Mouse (Mus musculus) WW6 (cell line): ENCODE data around the gene Lhpp.

Source experiments
- DNase-seq: peaks from one replicate; pipeline ENCODE4 v3.0.0-alpha.2; 2013; ENCODE audit warnings: low read depth, low spot score

The Lhpp gene

DNA sequence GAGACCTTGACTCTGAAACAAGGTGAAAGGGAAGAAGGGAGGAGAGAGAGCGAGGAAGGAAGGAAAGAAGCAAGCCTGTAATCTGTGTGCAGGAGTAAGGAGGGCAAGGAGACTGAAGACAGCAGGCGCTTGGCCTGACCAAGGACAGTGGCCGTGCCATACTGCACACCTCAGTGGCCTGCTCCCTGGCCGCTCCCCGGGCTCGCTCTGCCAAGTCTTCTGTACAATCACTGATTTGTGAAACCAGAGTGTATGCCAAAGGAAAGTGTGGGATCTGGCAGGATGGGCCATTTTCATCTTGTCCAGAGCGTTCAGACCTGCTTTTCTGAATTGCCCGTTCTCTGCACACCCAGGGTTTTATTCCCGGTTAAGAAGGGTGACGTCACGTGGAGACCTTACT is 70.9 kb downstream of the Lhpp start:
- DNase-seq, result no peak

DNA sequence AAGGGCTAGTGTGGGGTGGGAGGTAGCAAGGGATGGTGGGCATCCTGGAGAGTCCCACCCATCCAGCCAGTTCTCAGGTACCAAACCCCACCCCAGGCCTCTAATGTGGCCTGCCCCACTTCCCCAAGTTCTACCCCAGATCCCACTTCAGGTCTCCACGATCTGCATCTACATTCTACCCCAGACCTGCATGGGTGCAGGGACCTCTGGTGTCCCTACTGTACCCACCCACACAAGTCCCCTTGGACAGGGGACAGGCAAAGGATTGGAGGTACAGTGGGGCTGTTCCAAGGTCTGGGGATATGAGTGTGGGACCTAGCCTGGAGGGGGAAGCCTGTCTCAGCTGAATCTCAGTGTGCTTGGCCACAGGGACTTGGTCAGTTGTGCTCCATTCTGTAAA is 71.4 kb downstream of the Lhpp start:
- no peak for DNase-seq

GRCm38 (mm10) chr7:132682336-132682735 is 71.9 kb downstream of the Lhpp start:
- DNase-seq, result no peak

DNA sequence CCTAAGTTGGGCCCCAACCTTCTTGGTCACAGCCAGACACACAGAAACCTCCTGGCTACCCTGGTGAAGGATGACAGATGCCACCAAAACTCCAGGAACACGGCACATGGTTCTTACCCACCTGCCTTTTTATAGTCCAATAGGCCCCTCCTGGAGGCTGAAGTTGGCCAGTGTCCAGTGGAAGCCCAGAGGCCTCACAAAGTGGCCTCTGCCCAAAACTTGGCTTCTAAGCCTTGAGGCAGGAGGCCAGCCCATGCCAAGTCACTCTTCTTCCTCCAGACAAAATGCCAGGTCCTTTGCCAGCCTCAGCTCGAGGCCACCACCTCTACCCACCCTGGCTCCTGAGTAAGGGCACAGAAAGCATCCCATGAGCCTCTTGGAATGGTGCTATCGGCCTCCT is 72.5 kb downstream of the Lhpp start:
- DNase-seq, result no peak

DNA sequence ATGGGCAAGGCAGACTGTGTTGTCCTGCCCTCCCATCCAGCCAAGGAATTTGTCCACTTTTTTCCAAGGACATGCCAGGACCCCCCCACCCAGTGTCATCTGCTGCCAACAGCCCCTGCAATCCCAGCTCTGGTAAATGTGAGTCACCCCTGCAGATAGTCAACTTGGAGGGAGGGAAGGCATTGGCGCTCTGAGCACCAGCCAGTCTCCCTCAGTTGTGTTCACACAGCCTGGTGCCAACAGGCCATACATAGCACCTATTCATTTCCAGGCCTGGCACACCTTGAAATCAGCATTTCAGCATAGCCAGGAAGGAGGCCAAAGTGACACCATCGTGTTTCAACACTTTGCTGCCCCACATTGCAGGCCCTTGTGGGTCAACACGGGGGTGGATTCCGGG is 73.5 kb downstream of the Lhpp start:
- DNase-seq, result no peak

DNA sequence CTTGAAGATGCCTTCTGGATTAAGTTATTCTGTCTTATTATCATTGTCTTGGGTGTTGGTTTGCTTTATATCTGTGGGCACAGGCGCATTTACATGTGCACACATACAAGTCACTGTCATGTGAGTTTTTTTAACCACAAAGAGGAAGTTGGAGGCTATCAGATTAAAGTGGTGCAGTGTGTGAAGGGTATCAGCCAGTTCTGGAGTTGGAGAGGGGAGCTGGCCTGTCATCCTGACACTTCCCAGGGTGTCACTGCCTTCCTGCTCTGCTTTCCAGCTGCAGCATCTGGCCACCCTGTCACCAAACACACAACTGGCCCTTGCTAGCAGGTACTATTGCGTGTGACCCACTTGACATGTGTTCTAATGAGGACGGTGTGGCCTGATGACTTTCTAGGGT is 76.1 kb downstream of the Lhpp start:
- DNase-seq, result no peak

GRCm38 (mm10) chr7:132687897-132688296 is 77.5 kb downstream of the Lhpp start:
- no peak for DNase-seq

DNA sequence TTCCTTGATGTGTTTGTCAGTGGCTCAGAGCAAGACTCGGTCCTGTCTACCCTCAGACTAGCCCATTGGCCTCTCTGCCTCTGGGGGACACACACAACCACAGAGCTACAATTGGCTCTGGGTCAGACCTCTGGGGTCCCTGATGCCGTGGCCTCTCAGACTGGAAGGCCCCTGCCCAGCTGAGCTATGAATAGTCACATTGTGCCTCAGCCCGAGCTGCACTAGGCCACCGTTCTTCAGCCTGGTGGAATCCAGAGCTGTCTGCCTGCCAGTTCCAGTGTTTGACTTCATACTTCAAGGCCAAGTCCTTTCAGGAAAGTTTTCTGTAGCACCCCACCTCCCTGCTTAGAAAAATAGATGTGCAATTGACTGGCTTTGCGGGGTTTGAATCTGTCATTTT is 78.3 kb downstream of the Lhpp start:
- no peak for DNase-seq

DNA sequence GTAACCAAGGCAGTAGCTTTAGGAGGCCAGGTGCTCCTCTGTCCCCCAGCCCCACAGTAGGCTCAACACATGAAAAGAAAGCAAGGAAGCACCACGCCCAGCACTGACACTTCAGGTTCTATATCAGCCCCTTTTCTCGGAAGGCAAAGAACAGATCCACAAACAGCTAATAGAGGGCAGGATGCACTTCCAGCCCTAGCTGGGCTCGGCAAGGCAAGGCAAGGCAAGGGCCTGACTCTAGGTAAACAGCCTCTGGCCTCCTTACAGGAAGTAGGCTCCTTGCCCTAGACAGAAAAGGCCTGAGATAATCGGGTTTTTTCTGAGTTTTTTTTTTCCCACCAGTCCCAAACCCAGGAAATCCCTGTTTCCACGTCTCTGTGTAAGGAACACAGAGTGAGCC is 79.3 kb downstream of the Lhpp start:
- DNase-seq, result no peak

DNA sequence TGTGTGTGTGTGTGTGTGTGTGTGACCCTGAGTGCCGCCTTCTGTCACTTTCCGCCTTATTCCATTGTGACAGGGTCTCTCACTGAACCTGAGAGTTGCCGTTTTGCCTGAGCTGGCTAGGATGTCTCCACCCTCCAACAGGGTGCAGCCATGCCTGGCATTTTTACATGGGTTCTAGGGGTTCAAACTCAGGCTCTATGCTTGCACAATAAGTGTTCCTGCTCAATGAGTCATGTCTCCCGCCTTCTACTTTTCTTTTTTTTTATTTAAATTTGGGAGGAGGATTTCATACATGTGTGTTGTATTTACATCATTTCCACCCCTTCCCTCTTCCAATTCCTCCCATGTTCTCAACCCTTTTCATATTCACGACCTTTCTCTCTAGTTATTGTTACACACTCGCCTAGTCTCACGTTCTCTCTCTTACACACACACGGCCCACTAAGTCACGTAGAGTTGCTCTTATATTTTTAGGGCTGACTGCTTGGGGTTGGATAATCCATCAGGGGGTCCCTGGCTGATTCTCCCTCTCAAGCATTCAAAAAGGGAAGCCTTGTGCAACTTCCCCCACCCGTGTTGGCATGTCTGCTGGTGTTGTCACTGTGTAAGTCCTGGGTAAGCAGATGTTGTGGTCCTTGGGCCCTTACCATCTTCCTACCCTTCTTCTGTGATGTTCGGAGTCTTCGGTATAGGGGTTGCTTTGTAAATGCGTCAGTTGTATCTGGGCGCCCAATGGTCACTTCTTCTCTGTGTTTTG is 80.5 kb downstream of the Lhpp start:
- no peak for DNase-seq

DNA sequence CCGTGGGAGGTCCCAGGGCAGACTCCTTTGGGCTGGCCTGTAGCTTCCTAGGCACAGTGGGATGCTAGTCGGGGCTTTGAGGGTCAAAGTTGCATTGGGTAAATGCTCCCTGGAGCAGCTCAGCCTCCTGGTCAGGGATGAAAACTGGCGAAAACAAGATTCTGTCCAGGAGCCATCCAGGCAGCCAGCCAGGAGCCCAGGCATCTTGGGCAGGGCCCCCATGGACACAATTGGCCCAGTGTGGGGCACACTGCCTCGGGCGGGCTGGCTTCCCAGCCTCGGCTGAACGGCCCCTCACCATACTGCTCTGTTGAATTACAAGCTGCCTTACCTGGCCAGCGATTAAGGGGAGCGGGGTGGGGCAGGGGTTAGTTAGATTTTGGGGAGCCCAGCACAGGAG is 82.3 kb downstream of the Lhpp start:
- no peak for DNase-seq

- no peak for DNase-seq
Measured at GRCm38 (mm10) chr7:132693561-132693960, 83.1 kb downstream of the Lhpp start.

GRCm38 (mm10) chr7:132697258-132697796 is 86.9 kb downstream of the Lhpp start:
- no peak for DNase-seq

DNA sequence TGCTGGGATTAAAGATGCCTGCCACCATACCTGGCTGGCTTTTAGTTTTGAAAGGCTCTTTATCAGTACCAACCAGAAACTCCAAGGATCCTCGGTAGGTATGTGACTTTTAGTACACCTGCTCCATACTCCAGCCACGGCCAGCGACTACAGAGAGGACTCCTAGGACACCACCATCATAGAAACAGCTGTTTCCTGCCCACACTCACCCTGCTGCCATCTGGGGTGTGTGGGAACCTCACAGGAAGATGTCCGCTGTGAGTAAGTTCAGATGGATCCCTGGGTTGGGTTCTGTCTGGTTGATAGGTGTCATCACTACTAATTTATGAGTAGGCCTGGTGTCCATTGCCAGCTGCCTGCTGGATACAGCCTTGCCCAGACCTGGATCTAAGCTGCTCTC is 88.3 kb downstream of the Lhpp start:
- no peak for DNase-seq

DNA sequence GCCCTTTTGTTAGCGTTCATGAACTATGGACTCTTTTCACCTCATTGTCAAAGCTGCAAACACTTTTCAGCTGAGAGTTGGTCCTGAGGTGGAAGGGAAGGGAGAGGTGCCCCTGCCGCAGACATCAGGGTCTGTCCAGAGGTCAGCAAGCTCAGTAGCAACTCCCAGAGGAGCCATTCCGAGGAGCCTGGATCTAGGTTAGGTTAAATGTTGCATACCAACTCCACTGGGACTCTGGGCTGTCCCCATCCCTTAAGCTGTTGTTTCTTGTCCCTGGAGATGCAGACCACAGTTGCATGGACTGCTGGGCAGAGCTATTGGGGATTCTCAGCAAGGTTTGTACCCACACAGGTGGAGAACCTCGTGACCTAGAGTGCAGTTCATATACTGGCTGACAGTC is 88.7 kb downstream of the Lhpp start:
- no peak for DNase-seq

DNA sequence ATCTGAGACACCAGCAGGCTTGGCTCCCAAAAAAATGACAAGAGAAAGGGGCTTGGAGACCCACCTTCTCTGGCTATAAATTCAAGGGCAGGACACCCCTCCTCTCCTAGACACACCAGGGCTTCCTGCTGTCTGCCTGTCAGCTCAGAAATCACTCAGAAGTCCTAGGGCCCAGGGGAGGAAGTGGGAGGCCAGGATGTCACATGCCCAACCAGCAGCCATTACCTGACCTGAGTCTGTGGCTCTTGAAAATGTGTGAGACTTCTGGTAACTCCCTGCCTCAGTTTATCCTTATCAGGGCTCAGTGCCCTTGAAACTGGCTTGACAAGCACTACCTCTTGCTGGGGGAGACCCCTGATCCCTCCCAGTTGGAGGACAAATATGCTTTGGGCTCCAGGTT is 89.2 kb downstream of the Lhpp start:
- no peak for DNase-seq

GRCm38 (mm10) chr7:132700107-132700506 is 89.7 kb downstream of the Lhpp start:
- no peak for DNase-seq

- DNase-seq, result no peak
Measured at GRCm38 (mm10) chr7:132701412-132701811, 91.0 kb downstream of the Lhpp start.

DNA sequence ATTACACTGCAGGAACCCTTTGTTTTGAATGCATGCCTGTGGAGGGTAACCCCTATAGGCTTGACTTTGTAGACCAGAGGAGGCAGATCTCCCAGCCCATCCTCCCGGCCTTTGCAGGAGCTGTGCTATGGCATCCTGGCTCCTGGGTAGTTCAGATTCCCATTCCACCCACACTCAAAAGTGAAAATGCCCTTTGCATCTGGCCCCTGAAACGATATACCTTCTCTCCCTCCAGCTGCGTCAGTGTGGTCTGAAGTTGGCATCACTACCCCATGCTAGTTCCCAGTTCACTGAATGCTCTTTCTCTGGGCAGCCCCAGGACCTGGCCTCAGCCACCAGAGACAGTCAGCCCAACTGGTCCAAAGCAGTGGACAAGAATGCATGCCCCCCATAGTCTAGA is 91.6 kb downstream of the Lhpp start:
- DNase-seq, result no peak

DNA sequence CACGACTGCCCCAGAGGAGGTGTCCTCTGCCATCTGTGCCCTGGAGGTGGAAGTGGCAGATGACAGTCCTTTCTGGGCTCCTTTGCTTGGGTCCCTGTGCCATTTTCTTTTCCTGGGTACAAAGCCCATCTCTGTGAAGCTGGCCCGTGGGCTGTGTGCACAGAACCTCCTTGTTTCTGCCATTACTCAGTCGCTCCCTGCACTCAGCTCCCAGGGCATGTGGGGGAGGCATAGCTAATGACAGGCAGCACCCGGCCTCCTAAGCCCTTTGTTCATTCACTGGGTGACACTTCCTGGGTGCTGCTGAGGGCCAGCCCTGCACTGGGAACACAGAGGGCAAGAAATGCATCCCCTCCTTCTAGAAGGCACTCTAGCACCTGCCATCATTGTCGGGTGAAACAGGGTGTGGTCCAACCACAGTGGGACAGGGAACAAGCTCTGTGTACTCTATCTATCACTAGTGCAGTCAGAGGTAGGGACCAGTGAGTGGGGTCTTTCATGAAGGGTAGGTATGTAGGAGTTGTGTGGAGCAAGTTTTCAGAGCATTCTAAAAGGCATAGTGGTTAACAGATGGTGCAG is 92.1 kb downstream of the Lhpp start:
- DNase-seq, result no peak

GRCm38 (mm10) chr7:132703515-132704309 is 93.3 kb downstream of the Lhpp start:
- DNase-seq, result no peak

DNA sequence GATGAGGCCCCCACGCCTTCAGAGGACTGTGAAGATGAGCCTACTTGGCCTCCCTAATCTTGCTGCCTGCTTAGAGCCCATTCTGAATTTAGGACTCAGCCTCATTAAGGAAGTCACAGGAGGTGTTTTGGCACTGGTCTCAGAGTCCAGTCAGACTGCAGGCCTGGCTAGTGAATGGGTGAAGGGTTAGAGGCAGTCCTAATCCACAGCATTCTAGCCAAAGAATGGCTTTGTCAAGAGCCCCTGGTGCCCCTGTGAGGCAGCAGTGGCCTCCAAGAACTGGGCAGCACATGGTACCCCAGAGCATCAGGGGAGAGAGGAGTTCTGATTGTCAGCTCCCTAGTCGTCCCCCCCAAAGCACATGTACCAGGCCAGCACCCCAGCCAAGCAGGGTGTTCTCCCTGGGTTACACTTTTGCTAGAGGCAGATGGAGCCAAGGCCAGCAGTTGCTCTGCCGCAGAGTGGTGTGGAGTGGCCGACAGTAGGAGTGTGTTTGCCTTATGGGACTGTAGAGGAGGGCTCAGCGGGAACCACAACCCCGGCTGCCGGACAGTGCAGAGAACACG is 94.0 kb downstream of the Lhpp start:
- no peak for DNase-seq
